Mouse (Mus musculus) forebrain, embryonic 15.5 days (tissue): ENCODE measurements around the gene Kif19a. TPM values are rescaled to one million over a fixed set of nuclear protein-coding genes. Genes with fewer than 3 reads are reported as not detected.

Experiments used
- ATAC-seq: fragments of 200-750 bp; cut with Nextera tagmentation; replicated peaks from 2 replicates; pipeline ENCODE4 v1.8.0; 2017; ENCODE audit warnings: mild to moderate bottlenecking, moderate TSS enrichment, moderate library complexity
- H3K27ac ChIP-seq: fragments of 300-500 bp; sonication (generic); replicated peaks from 2 replicates; pipeline ENCODE4 v1.5.1; 2015; ENCODE audit warnings: mild to moderate bottlenecking, inconsistent platforms
- H3K27me3 ChIP-seq: fragments of 300-500 bp; sonication (generic); 2 replicates; pipeline ENCODE4 v1.6.1; 2015; ENCODE audit warnings: inconsistent platforms
- H3K36me3 ChIP-seq: fragments of 300-500 bp; sonication (generic); 2 replicates; pipeline ENCODE4 v1.6.1; 2015; ENCODE audit warnings: mild to moderate bottlenecking, inconsistent platforms
- H3K4me1 ChIP-seq: fragments of 300-500 bp; sonication (generic); 2 replicates; pipeline ENCODE4 v1.6.1; 2015; ENCODE audit warnings: inconsistent platforms
- H3K4me2 ChIP-seq: fragments of 300-500 bp; sonication (generic); replicated peaks from 2 replicates; pipeline ENCODE4 v1.6.1; 2015; ENCODE audit warnings: mild to moderate bottlenecking, inconsistent platforms
- H3K4me3 ChIP-seq: fragments of 300-500 bp; sonication (generic); 2 replicates; pipeline ENCODE4 v1.5.1; 2015; ENCODE audit warnings: mild to moderate bottlenecking, inconsistent platforms
- H3K9ac ChIP-seq: fragments of 300-500 bp; sonication (generic); replicated peaks from 2 replicates; pipeline ENCODE4 v1.6.1; 2015; ENCODE audit warnings: mild to moderate bottlenecking, inconsistent platforms
- H3K9me3 ChIP-seq: fragments of 300-500 bp; sonication (generic); 2 replicates; pipeline ENCODE4 v1.6.1; 2016; ENCODE audit warnings: inconsistent platforms
- WGBS: fragments of 180-500 bp; shearing (Covaris S2); methylation state at CpG from one replicate; pipeline ENCODE4 v1.1.7; 2015; ENCODE audit warnings: mixed read lengths; 5-methylcytosine and 5-hydroxymethylcytosine counted together
- polyA plus RNA-seq: library from polyadenylated mRNA; unstranded; fragments of >200 nt; fragmentation: Nextera tagmentation; extraction: Ambion mirVana; gene quantifications from 2 replicates; pipeline ENCODE4 v1.2.1, GENCODE M21; 2015

Kif19a gene
- polyA plus RNA-seq, 1 experiment from 2014 or later, result 0.52 TPM

DNA sequence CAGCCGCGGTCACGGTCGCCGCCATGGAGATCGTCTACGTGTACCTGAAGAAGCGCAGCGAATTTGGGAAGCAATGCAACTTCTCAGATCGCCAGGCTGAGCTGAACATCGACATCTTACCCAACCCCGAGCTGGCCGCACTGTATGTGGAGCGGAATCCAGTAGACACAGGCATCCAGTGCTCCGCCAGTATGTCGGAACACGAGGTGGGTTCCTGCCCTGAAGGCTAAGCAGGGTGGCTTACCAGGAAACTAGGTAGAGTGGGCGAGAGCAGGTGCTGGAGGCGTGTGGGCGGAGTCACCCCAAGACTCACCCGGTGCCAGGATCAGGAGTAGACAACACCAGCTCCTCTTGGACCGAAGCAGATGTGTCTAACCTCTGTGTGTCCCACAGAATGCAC, 32.3 kb upstream of the Kif19a start:
- H3K4me1 ChIP-seq, result no peaks in the 10 kb centered on the region; the same call in 1 of the 2 replicates
- WGBS, result 83% methylated on average over 22 of the region's 22 CpGs
- ATAC-seq, result no peak
- H3K4me3 ChIP-seq, result no peak overlapping the region
- no peaks in the 10 kb centered on the region for H3K27me3 ChIP-seq
- no peak overlapping the region for H3K27ac ChIP-seq
- H3K9me3 ChIP-seq, result no peaks in the 10 kb centered on the region
- H3K9ac ChIP-seq, result no peak overlapping the region
- no peak overlapping the region for H3K4me2 ChIP-seq
- H3K36me3 ChIP-seq, result no peaks in the 10 kb centered on the region

GRCm38 (mm10) chr11:114736111-114736510, 29.1 kb upstream of the Kif19a start:
- WGBS, result 85% methylated on average over 2 of the region's 2 CpGs
- no peak for ATAC-seq
- H3K27me3 ChIP-seq, result no peaks in the 10 kb centered on the region
- H3K9me3 ChIP-seq, result no peaks in the 10 kb centered on the region
- no peaks in the 10 kb centered on the region for H3K36me3 ChIP-seq
- no peak overlapping the region for H3K4me3 ChIP-seq
- no peak overlapping the region for H3K4me2 ChIP-seq
- H3K9ac ChIP-seq, result no peak overlapping the region
- no peak overlapping the region for H3K27ac ChIP-seq
- 0 out of 2 replicates have a peak, but pooled peaks cover under 1% of the 10 kb centered on the region for H3K4me1 ChIP-seq

- no peaks in the 10 kb centered on the region for H3K27me3 ChIP-seq
- no peaks in the 10 kb centered on the region for H3K36me3 ChIP-seq
- no peaks in the 10 kb centered on the region for H3K9me3 ChIP-seq
- no peak overlapping the region for H3K4me3 ChIP-seq
- H3K4me2 ChIP-seq, result 0 out of 2 replicates have a peak overlapping the region, but pooled peaks have one; percentile 8
- ATAC-seq, result 0 out of 2 replicates have a peak, but pooled peaks have one; percentile 32
- H3K27ac ChIP-seq, result no peak overlapping the region
- WGBS, result 17% methylated on average over 11 of the region's 11 CpGs
- peaks cover 7% of the 10 kb centered on the region for H3K4me1 ChIP-seq
- H3K9ac ChIP-seq, result 0 out of 2 replicates have a peak overlapping the region, but pooled peaks have one; percentile 20
Measured at GRCm38 (mm10) chr11:114736913-114737624, 28.1 kb upstream of the Kif19a start.

- Histone ChIP-seq H3K27me3 (no peaks in the 10 kb centered on the region), H3K9me3 (no peaks in the 10 kb centered on the region), H3K4me3 (no peak overlapping the region), H3K4me1 (peaks cover 12% of the 10 kb centered on the region), H3K27ac (no peak overlapping the region), H3K36me3 (no peaks in the 10 kb centered on the region), H3K4me2 (no peak overlapping the region), H3K9ac (no peak overlapping the region)
- ATAC-seq, result no peak
- 44% methylated on average over 10 of the region's 10 CpGs for WGBS
Measured at GRCm38 (mm10) chr11:114740598-114740997, 24.6 kb upstream of the Kif19a start.

- no peak for ATAC-seq
- Histone ChIP-seq H3K9me3 (no peaks in the 10 kb centered on the region), H3K27me3 (no peaks in the 10 kb centered on the region), H3K4me3 (no peak overlapping the region), H3K36me3 (no peaks in the 10 kb centered on the region), H3K27ac (no peak overlapping the region), H3K4me2 (no peak overlapping the region), H3K4me1 (peaks cover 12% of the 10 kb centered on the region), H3K9ac (no peak overlapping the region)
- WGBS, result 21% methylated on average over 6 of the region's 6 CpGs
Measured at GRCm38 (mm10) chr11:114741451-114741850, 23.7 kb upstream of the Kif19a start.

DNA sequence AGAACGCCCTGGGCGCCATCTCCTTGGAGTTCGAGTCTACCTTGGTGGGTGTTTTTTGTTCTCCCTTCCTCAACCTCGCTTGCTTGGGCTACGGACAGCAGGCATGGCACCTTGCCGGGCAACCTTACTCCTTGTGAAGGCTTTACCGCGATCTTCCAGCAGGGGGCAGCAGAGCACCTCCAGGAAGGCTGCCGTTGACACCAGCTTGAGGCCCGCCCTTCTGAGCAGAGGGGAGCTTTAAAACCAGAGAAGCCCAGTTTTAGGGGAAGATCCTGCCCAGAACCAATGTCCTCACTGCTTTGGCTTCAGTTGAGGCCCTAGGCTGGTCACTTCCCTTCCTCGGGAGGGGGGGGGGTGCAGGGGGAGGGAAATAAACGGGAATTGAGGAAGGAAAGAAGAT, 20.1 kb upstream of the Kif19a start:
- H3K4me2 ChIP-seq, result peak overlapping the region; percentile 46
- peak overlapping the region; percentile 22; the same call in 1 of the 2 replicates for H3K4me3 ChIP-seq
- no peaks in the 10 kb centered on the region for H3K36me3 ChIP-seq
- ATAC-seq, result peak; percentile 35
- no peak overlapping the region for H3K27ac ChIP-seq
- H3K9me3 ChIP-seq, result no peaks in the 10 kb centered on the region
- no peaks in the 10 kb centered on the region for H3K27me3 ChIP-seq
- peaks cover 12% of the 10 kb centered on the region for H3K4me1 ChIP-seq
- WGBS, result 2% methylated on average over 12 of the region's 12 CpGs
- H3K9ac ChIP-seq, result 0 out of 2 replicates have a peak overlapping the region, but pooled peaks have one; percentile 23

GRCm38 (mm10) chr11:114747564-114748138, 17.5 kb upstream of the Kif19a start:
- Histone ChIP-seq H3K4me3 (no peak overlapping the region), H3K27me3 (no peaks in the 10 kb centered on the region), H3K9ac (no peak overlapping the region), H3K4me2 (no peak overlapping the region), H3K4me1 (peaks cover 4% of the 10 kb centered on the region), H3K27ac (no peak overlapping the region), H3K36me3 (no peaks in the 10 kb centered on the region), H3K9me3 (no peaks in the 10 kb centered on the region)
- WGBS, result 86% methylated on average over 12 of the region's 12 CpGs
- ATAC-seq, result no peak

DNA sequence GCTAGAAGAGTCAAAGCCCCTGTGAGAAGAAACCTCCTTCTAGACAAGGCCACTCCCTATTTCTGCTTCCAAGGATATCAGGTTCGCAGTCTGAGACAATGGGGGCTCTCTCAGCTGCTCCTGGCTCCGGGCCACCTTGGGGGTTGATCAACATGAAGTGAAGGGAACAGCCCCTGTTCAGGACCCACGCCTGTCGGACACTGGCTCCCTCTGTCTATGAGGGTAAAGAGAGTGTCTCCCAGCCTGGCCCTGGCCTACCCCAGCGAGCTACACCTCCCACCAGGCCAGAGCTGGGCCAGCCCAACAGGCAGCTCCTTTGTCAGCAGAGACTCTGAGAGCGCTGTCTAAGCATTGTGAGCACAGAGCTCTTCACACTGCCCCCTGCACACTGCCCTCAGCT, 4.7 kb downstream of the Kif19a start:
- Histone ChIP-seq H3K4me1 (peaks cover 6% of the 10 kb centered on the region), H3K9me3 (no peaks in the 10 kb centered on the region), H3K4me3 (no peak overlapping the region), H3K36me3 (no peaks in the 10 kb centered on the region), H3K4me2 (no peak overlapping the region), H3K9ac (no peak overlapping the region), H3K27ac (no peak overlapping the region), H3K27me3 (peaks cover 11% of the 10 kb centered on the region; the same call in 1 of the 2 replicates)
- 26% methylated on average over 6 of the region's 6 CpGs for WGBS
- ATAC-seq, result no peak

- no peak for ATAC-seq
Measured at GRCm38 (mm10) chr11:114771896-114772295, 6.7 kb downstream of the Kif19a start.

DNA sequence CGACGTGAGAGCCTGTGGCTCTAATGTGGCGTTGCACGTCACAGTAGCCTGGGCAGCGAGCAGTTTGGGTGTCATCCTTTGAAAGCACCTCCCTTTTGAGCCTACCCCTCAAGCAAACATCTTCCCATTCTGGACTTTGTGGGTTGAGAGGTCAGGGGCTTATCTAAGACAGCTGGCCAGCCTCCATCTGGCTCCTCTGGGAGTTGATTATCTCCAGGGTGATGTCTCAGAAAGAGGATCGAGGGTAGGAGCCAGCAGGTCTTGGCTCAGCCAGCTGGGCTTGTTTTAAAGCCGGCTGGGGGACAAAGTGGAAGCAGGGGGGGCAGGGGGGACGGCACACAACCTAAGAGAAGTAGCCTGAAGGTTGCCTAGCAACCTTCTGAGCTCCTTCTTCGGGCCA, 14.9 kb downstream of the Kif19a start:
- Histone ChIP-seq H3K36me3 (no peaks in the 10 kb centered on the region), H3K4me1 (peaks cover 6% of the 10 kb centered on the region; the same call in 1 of the 2 replicates), H3K9ac (no peak overlapping the region), H3K27ac (no peak overlapping the region), H3K4me3 (no peak overlapping the region), H3K27me3 (no peaks in the 10 kb centered on the region), H3K4me2 (no peak overlapping the region), H3K9me3 (no peaks in the 10 kb centered on the region)
- 44% methylated on average over 9 of the region's 9 CpGs for WGBS
- no peak for ATAC-seq

More at GRCm38 (mm10) chr11:114771896-114772295, 6.7 kb downstream of the Kif19a start:
- no peaks in the 10 kb centered on the region for H3K27me3 ChIP-seq
- no peak overlapping the region for H3K4me3 ChIP-seq
- no peak overlapping the region for H3K9ac ChIP-seq
- H3K36me3 ChIP-seq, result no peaks in the 10 kb centered on the region
- H3K4me1 ChIP-seq, result no peaks in the 10 kb centered on the region
- H3K4me2 ChIP-seq, result no peak overlapping the region
- H3K27ac ChIP-seq, result no peak overlapping the region
- no peaks in the 10 kb centered on the region for H3K9me3 ChIP-seq
- 76% methylated on average over 2 of the region's 2 CpGs for WGBS

GRCm38 (mm10) chr11:114785892-114786291, 20.7 kb downstream of the Kif19a start:
- 0 out of 2 replicates have a peak, but pooled peaks have one; percentile 1 for ATAC-seq
- peak overlapping the region; percentile 38 for H3K9ac ChIP-seq
- no peaks in the 10 kb centered on the region for H3K36me3 ChIP-seq
- H3K27ac ChIP-seq, result no peak overlapping the region
- H3K27me3 ChIP-seq, result peaks cover 11% of the 10 kb centered on the region; the same call in 1 of the 2 replicates
- 51% methylated on average over 10 of the region's 10 CpGs for WGBS
- H3K9me3 ChIP-seq, result no peaks in the 10 kb centered on the region
- peak overlapping the region; percentile 35 for H3K4me3 ChIP-seq
- H3K4me1 ChIP-seq, result peaks cover 18% of the 10 kb centered on the region
- peak overlapping the region; percentile 73 for H3K4me2 ChIP-seq

DNA sequence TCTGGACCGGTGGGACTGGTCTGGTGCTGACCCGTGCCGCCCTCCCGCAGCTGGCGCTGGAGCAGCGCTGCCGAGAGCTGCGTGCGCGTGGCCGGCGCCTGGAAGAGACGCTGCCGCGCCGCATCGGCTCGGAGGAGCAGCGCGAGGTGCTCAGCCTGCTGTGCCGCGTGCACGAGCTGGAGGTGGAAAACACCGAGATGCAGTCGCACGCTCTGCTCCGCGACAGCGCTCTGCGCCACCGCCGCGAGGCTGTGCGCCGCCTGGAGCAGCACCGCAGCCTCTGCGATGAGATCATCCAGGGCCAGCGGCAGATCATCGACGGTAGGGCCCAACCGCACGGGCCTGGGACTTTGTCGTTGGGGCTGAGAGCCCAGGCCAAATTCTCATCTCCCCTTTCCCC, 21.1 kb downstream of the Kif19a start:
- 2% methylated on average over 41 of the region's 43 CpGs for WGBS
- H3K4me2 ChIP-seq, result peak overlapping the region; percentile 73
- H3K4me3 ChIP-seq, result peak overlapping the region; percentile 35
- no peak overlapping the region for H3K27ac ChIP-seq
- peaks cover 12% of the 10 kb centered on the region; the same call in 1 of the 2 replicates for H3K27me3 ChIP-seq
- H3K9ac ChIP-seq, result peak overlapping the region; percentile 38
- no peaks in the 10 kb centered on the region for H3K36me3 ChIP-seq
- H3K4me1 ChIP-seq, result peaks cover 23% of the 10 kb centered on the region
- ATAC-seq, result peak; percentile 67
- no peaks in the 10 kb centered on the region for H3K9me3 ChIP-seq
